Mouse (Mus musculus): Measurements from ENCODE around the gene Sema4d. TPM values are rescaled to one million over a fixed set of nuclear protein-coding genes. Genes with fewer than 3 reads are reported as not detected.

Gene Sema4d
- total and polyA plus RNA-seq, 3 experiments = 6.9 to 20.3 TPM; not detected in 1

- Histone ChIP-seq H3K27me3 (ENCODE audit: control insufficient read depth in 1 of 2, insufficient read depth in 2 of 2, low read length in 2 of 2) (no peaks in the 10 kb centered on the region), H3K27ac (ENCODE audit: control insufficient read depth, low read depth, low read length) (no peak overlapping the region), H3K4me1 (ENCODE audit: control insufficient read depth in 1 of 2, insufficient read depth in 2 of 2, low read length in 2 of 2) (peaks cover 25 to 58% of the 10 kb centered on the region in 2 experiments), H3K4me3 (ENCODE audit: control insufficient read depth in 1 of 2, insufficient read depth in 1 of 2, low read depth in 2 of 2, low read length in 2 of 2) (no peak overlapping the region), H3K36me3 (ENCODE audit: control insufficient read depth in 1 of 2, insufficient read depth in 2 of 2, low read length in 2 of 2) (peaks cover 0 to 42% of the 10 kb centered on the region in 2 experiments; a peak in 2 of 4 replicates), H3K79me2 (ENCODE audit: control insufficient read depth, insufficient read depth, low read length, poor library complexity) (peaks cover 4% of the 10 kb centered on the region; the same call in 1 of the 2 replicates), H3K9me3 (replicated peaks; ENCODE audit: insufficient read depth, low read length) (no peaks in the 10 kb centered on the region), H3K9ac (ENCODE audit: control insufficient read depth, low read depth, low read length, poor library complexity, severe bottlenecking) (no peak overlapping the region)
- no peak for DNase-seq (ENCODE audit: low read depth, low spot score)
- TF ChIP-seq SIN3A (IDR thresholded peaks at IDR 0.05; ENCODE audit: low read length) = no peak
- TF ChIP-seq SMC3 (IDR thresholded peaks at IDR 0.05; ENCODE audit: low read depth, low read length) = no peak
- TF ChIP-seq ZMIZ1 (IDR thresholded peaks at IDR 0.05; ENCODE audit: low read depth, low read length) = no peak
- TF ChIP-seq HCFC1 (IDR thresholded peaks at IDR 0.05; ENCODE audit: low read depth, low read length) = no peak
- TF ChIP-seq MYC (IDR thresholded peaks at IDR 0.05; ENCODE audit: low read depth, low read length) = no peak
- no peak for TF ChIP-seq USF1 (IDR thresholded peaks at IDR 0.05; ENCODE audit: low read depth, low read length)
- no peak for TF ChIP-seq POLR2AphosphoS5 (IDR thresholded peaks at IDR 0.05; ENCODE audit: borderline replicate concordance, low read depth, low read length)
- TF ChIP-seq NRF1 (IDR thresholded peaks at IDR 0.05; ENCODE audit: insufficient read depth, low read depth, low read length, poor library complexity, severe bottlenecking) = no peak
- TF ChIP-seq JUND (IDR thresholded peaks at IDR 0.05; ENCODE audit: low read depth, low read length) = no peak
- no peak for TF ChIP-seq GATA1 (IDR thresholded peaks at IDR 0.05; ENCODE audit: low read depth, low read length)
- no peak for TF ChIP-seq TBP (IDR thresholded peaks at IDR 0.05; ENCODE audit: low read depth, low read length)
- TF ChIP-seq MXI1 (IDR thresholded peaks at IDR 0.05; ENCODE audit: low read depth, low read length) = no peak
- TF ChIP-seq ZC3H11A (IDR thresholded peaks at IDR 0.05; ENCODE audit: low read depth, low read length) = no peak
- no peak for TF ChIP-seq ETS1 (IDR thresholded peaks at IDR 0.05; ENCODE audit: low read depth, low read length)
- no peak for TF ChIP-seq KAT2A (conservative IDR thresholded peaks at IDR 0.05; ENCODE audit: low read depth, low read length)
- no peak for TF ChIP-seq EP300 (IDR thresholded peaks at IDR 0.05; ENCODE audit: low read depth in 1 of 2, low read length in 2 of 2)
- TF ChIP-seq ZNF384 (IDR thresholded peaks at IDR 0.05; ENCODE audit: low read depth, low read length) = no peak
- no peak for TF ChIP-seq CHD1 (IDR thresholded peaks at IDR 0.05; ENCODE audit: low read depth, low read length)
- no peak for TF ChIP-seq CHD2 (IDR thresholded peaks at IDR 0.05; ENCODE audit: low read length)
- no peak for TF ChIP-seq CTCF (IDR thresholded peaks at IDR 0.05 in 2 of 3, conservative IDR thresholded peaks at IDR 0.05 in 1 of 3; ENCODE audit: control insufficient read depth in 1 of 3, insufficient read depth in 1 of 3, low read depth in 2 of 3, low read length in 3 of 3, poor library complexity in 1 of 3, severe bottlenecking in 1 of 3)
These were observed 50.9 kb downstream of the Sema4d start for GRCm38 (mm10) chr13:51742551-51743052.

- no peak overlapping the region for H3K4me3 ChIP-seq (ENCODE audit: control insufficient read depth in 1 of 2, insufficient read depth in 1 of 2, low read depth in 2 of 2, low read length in 2 of 2)
- no peak for DNase-seq (ENCODE audit: low read depth, low spot score)
- peaks cover 0 to 28% of the 10 kb centered on the region in 2 experiments; a peak in 2 of 4 replicates for H3K36me3 ChIP-seq (ENCODE audit: control insufficient read depth in 1 of 2, insufficient read depth in 2 of 2, low read length in 2 of 2)
- no peak for TF ChIP-seq BHLHE40 (IDR thresholded peaks at IDR 0.05; ENCODE audit: borderline replicate concordance, low read depth, low read length)
- 0 out of 2 replicates have a peak, but pooled peaks have one; percentile 33 for TF ChIP-seq POLR2AphosphoS5 (IDR thresholded peaks at IDR 0.05; ENCODE audit: borderline replicate concordance, low read depth, low read length)
- no peak overlapping the region for H3K9ac ChIP-seq (ENCODE audit: control insufficient read depth, low read depth, low read length, poor library complexity, severe bottlenecking)
- H3K27me3 ChIP-seq (ENCODE audit: control insufficient read depth in 1 of 2, insufficient read depth in 2 of 2, low read length in 2 of 2) = no peaks in the 10 kb centered on the region
- no peak overlapping the region for H3K27ac ChIP-seq (ENCODE audit: control insufficient read depth, low read depth, low read length)
- peaks cover 11% of the 10 kb centered on the region for H3K79me2 ChIP-seq (ENCODE audit: control insufficient read depth, insufficient read depth, low read length, poor library complexity)
- H3K9me3 ChIP-seq (replicated peaks; ENCODE audit: insufficient read depth, low read length) = no peaks in the 10 kb centered on the region
- H3K4me1 ChIP-seq (ENCODE audit: control insufficient read depth in 1 of 2, insufficient read depth in 2 of 2, low read length in 2 of 2) = peaks cover 19 to 54% of the 10 kb centered on the region in 2 experiments
These were observed 52.8 kb downstream of the Sema4d start for GRCm38 (mm10) chr13:51740776-51741175.
